Mouse (Mus musculus): ENCODE measurements around the gene Mmp9. TPM values are rescaled to one million over a fixed set of nuclear protein-coding genes. Genes with fewer than 3 reads are reported as not detected.
A peak's percentile ranks its signal among the peaks of the same experiment; 100 is the strongest.

Mmp9 gene
- polyA plus RNA-seq, 1 experiment from 2014 or later: 0.47 TPM

DNA sequence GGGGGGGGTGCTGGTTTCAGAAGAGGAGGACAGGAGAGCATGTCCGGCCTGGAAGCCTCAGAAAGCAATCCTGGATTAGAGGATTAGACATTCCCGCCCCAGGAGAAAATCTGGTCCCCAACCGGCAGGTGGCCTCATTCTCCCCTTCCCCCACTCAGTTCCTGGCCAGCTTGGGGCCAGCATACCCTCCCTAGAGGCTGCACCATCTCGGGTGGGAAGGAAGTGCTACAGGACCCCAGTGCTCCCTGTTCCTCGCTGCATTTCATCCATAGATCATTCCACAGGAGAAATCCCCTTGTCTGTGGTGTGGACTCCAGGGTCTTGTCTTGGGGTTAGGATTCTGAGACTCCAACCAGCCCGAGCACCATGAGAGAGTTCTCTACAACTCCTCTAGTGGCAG is 26.6 kb downstream of the Mmp9 start:
- Histone ChIP-seq H3K9ac (ENCODE audit: low read length) (no peak overlapping the region), H3K9me3 (ENCODE audit: control insufficient read depth, low read length) (no peaks in the 10 kb centered on the region), H3K4me3 (ENCODE audit: low read depth, low read length) (no peak overlapping the region), H3K27ac (replicated peaks; ENCODE audit: low read depth, low read length) (no peak overlapping the region), H3K27me3 (ENCODE audit: control insufficient read depth, insufficient read depth, low read length) (peaks cover 59% of the 10 kb centered on the region), H3K4me1 (ENCODE audit: control insufficient read depth, insufficient read depth, low read length) (peaks cover 17% of the 10 kb centered on the region; the same call in 1 of the 2 replicates), H3K36me3 (ENCODE audit: control insufficient read depth, insufficient read depth, low read length) (no peaks in the 10 kb centered on the region), H3K4me2 (ENCODE audit: low read depth, severe bottlenecking) (no peak overlapping the region)
- DNase-seq (ENCODE audit: low spot score): no peak
- no peak for ATAC-seq (ENCODE audit: insufficient number of reproducible peaks, low FRiP score, low TSS enrichment, low read depth)
- 15% methylated on average over 6 of the region's 6 CpGs for WGBS

DNA sequence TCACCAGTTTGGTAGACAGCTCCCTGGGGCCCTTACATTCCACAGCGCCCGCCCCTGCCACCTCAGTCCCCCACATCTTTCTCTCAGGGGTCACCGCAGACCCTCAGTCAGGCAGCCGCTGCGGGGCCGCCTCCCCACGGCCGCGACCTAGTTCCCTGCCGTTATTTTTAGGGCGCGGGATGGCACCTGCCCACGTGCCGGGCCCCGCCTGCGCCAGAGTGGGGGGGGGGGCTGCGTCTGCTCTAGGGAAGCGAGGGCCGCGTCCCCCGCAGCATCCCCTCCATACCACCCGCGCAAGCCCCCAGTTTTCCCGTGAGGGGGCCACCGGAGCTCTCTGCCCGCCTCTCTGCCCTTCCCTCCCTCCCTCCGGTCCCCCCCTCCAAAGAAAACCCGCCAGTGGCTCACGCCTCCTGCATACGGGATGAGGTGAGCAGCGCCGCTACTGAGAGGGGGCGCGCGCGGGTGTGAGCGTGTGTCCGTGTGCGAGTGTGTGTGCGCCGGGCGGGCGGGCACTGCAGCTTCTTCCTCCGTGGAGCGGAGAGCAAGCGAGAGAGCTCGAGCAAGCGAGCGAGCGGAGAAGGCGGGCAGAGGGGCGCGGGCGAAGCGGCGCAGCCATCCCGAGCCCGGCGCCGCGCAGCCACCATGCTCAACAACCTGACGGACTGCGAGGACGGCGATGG is 27.3 kb downstream of the Mmp9 start:
- Histone ChIP-seq H3K9ac (ENCODE audit: low read length) (no peak overlapping the region), H3K27me3 (ENCODE audit: control insufficient read depth, insufficient read depth, low read length) (peaks cover 59% of the 10 kb centered on the region), H3K9me3 (ENCODE audit: control insufficient read depth, low read length) (no peaks in the 10 kb centered on the region), H3K4me2 (ENCODE audit: low read depth, severe bottlenecking) (peak overlapping the region; percentile 42), H3K4me3 (ENCODE audit: low read depth, low read length) (peak overlapping the region; percentile 15), H3K4me1 (ENCODE audit: control insufficient read depth, insufficient read depth, low read length) (peaks cover 17% of the 10 kb centered on the region; the same call in 1 of the 2 replicates), H3K36me3 (ENCODE audit: control insufficient read depth, insufficient read depth, low read length) (no peaks in the 10 kb centered on the region), H3K27ac (replicated peaks; ENCODE audit: low read depth, low read length) (no peak overlapping the region)
- DNase-seq (ENCODE audit: low spot score): no peak
- under 1% methylated on average over 65 of the region's 65 CpGs for WGBS
- ATAC-seq (ENCODE audit: insufficient number of reproducible peaks, low FRiP score, low TSS enrichment, low read depth): no peak

DNA sequence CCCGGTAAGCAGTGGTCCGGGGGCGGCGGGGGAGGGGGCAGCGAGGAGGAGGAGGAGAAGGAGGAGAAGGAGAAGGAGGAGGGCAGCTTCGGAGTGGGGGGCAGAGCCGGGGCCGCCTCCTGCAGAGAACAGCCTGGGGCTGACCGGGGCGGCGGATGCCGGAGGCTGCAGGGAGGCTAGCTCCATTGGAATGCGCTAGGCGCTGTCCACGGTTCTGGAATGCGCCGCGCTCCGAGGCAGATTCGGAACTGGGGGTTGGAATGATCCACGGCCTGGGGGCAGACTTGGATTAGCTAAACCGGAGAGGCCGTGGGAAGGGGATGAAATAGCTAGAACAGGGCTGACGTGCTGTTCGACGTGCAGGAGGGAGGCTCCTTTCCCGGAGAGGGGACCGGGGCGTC is 27.9 kb downstream of the Mmp9 start:
- whole genome bisulfite sequencing: under 1% methylated on average over 29 of the region's 29 CpGs
- Histone ChIP-seq H3K4me2 (ENCODE audit: low read depth, severe bottlenecking) (peak overlapping the region; percentile 42), H3K36me3 (ENCODE audit: control insufficient read depth, insufficient read depth, low read length) (no peaks in the 10 kb centered on the region), H3K9me3 (ENCODE audit: control insufficient read depth, low read length) (no peaks in the 10 kb centered on the region), H3K4me3 (ENCODE audit: low read depth, low read length) (peak overlapping the region; percentile 15), H3K27ac (replicated peaks; ENCODE audit: low read depth, low read length) (no peak overlapping the region), H3K9ac (ENCODE audit: low read length) (no peak overlapping the region), H3K27me3 (ENCODE audit: control insufficient read depth, insufficient read depth, low read length) (peaks cover 59% of the 10 kb centered on the region), H3K4me1 (ENCODE audit: control insufficient read depth, insufficient read depth, low read length) (peaks cover 17% of the 10 kb centered on the region; the same call in 1 of the 2 replicates)
- DNase-seq (ENCODE audit: low spot score) (peak; percentile 89), ATAC-seq (ENCODE audit: insufficient number of reproducible peaks, low FRiP score, low TSS enrichment, low read depth) (no peak)

DNA sequence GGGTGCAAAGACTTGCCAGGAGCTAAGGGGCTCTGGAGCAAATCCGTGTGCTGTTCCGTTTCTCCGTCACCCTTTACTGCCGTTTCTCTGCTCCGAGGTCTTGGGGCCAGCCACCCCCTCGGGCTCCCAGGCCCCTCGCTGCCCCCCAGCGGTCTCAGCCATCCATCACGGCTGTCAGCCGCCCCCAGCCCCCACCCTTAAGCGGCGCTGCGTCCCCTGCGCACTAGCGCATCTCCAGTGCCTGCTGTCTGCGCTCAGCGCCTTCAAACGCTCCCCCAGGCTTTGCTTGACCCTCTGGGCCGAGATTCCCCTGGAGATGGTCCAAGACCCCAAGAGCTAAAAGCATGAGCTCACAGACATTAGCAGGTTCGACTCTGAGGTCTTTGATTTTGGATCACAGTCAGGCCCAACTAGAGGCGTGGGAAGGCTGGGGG is 28.8 kb downstream of the Mmp9 start:
- DNase-seq (ENCODE audit: low spot score) (no peak), ATAC-seq (ENCODE audit: insufficient number of reproducible peaks, low FRiP score, low TSS enrichment, low read depth) (no peak)
- WGBS: under 1% methylated on average over 21 of the region's 21 CpGs
- Histone ChIP-seq H3K4me2 (ENCODE audit: low read depth, severe bottlenecking) (no peak overlapping the region), H3K9ac (ENCODE audit: low read length) (no peak overlapping the region), H3K4me1 (ENCODE audit: control insufficient read depth, insufficient read depth, low read length) (peaks cover 17% of the 10 kb centered on the region; the same call in 1 of the 2 replicates), H3K27ac (replicated peaks; ENCODE audit: low read depth, low read length) (no peak overlapping the region), H3K9me3 (ENCODE audit: control insufficient read depth, low read length) (no peaks in the 10 kb centered on the region), H3K27me3 (ENCODE audit: control insufficient read depth, insufficient read depth, low read length) (peaks cover 59% of the 10 kb centered on the region), H3K4me3 (ENCODE audit: low read depth, low read length) (no peak overlapping the region), H3K36me3 (ENCODE audit: control insufficient read depth, insufficient read depth, low read length) (no peaks in the 10 kb centered on the region)

DNA sequence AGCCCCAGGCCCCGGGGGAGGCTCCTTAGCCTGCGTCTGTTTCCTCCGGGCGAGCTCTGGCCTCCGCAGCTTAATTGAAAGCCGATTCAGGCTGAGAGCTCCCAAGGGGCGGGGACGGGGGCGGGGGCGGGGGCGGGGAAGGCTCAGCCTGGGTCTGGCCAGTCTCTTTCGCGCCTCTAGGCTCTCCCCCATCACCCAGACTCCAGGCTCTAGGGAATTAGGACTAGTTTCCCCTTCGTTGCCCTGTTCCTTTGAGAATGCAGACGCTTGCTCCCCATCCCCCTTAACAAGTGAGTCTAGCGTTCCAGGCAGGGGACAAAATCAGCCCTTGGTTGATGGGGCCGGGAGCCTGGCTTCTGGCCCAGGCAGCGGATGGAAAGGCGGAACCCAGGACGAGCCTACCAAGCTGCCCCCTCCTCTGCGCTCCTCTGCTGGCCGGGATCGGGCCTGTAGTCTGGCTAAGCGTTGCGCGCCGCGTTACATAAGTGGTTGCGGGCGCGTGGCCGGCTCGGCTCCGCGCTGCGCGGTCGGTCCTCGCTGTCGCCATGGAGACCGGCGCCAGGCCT is 30.1 kb downstream of the Mmp9 start:
- Histone ChIP-seq H3K4me1 (ENCODE audit: control insufficient read depth, insufficient read depth, low read length) (peaks cover 17% of the 10 kb centered on the region; the same call in 1 of the 2 replicates), H3K27me3 (ENCODE audit: control insufficient read depth, insufficient read depth, low read length) (peaks cover 57% of the 10 kb centered on the region), H3K9me3 (ENCODE audit: control insufficient read depth, low read length) (no peaks in the 10 kb centered on the region), H3K4me2 (ENCODE audit: low read depth, severe bottlenecking) (peak overlapping the region; percentile 57), H3K4me3 (ENCODE audit: low read depth, low read length) (0 out of 2 replicates have a peak overlapping the region, but pooled peaks have one; percentile 14), H3K9ac (ENCODE audit: low read length) (no peak overlapping the region), H3K36me3 (ENCODE audit: control insufficient read depth, insufficient read depth, low read length) (no peaks in the 10 kb centered on the region), H3K27ac (replicated peaks; ENCODE audit: low read depth, low read length) (no peak overlapping the region)
- ATAC-seq (ENCODE audit: insufficient number of reproducible peaks, low FRiP score, low TSS enrichment, low read depth): 0 out of 2 replicates have a peak, but pooled peaks have one; percentile 49
- peak; percentile 64 for DNase-seq (ENCODE audit: low spot score)
- 1% methylated on average over 42 of the region's 42 CpGs for WGBS

DNA sequence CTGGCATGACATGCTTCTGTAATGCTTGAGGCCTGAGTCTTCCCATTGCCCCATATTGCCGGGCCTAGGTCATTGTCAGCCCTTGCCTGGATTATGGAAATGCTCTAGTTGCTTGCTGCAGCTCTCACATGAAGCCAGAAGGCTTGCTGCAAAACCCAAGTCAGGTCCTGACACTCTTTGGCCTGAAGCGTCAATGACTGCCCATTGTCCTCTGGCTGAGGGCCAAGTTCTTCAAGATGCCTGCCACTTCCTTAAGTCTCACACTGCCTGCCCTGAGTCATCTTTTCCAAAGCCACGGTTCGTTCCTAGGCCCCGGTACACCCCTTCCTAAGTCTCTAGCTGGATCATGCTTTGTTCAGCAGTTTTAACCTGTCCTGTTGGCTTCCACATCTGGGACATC is 32.1 kb downstream of the Mmp9 start:
- Histone ChIP-seq H3K27ac (replicated peaks; ENCODE audit: low read depth, low read length) (no peak overlapping the region), H3K9ac (ENCODE audit: low read length) (no peak overlapping the region), H3K9me3 (ENCODE audit: control insufficient read depth, low read length) (no peaks in the 10 kb centered on the region), H3K27me3 (ENCODE audit: control insufficient read depth, insufficient read depth, low read length) (peaks cover 43% of the 10 kb centered on the region), H3K4me1 (ENCODE audit: control insufficient read depth, insufficient read depth, low read length) (peaks cover 17% of the 10 kb centered on the region; the same call in 1 of the 2 replicates), H3K36me3 (ENCODE audit: control insufficient read depth, insufficient read depth, low read length) (no peaks in the 10 kb centered on the region), H3K4me2 (ENCODE audit: low read depth, severe bottlenecking) (no peak overlapping the region), H3K4me3 (ENCODE audit: low read depth, low read length) (no peak overlapping the region)
- ATAC-seq (ENCODE audit: insufficient number of reproducible peaks, low FRiP score, low TSS enrichment, low read depth): no peak
- WGBS: 72% methylated on average over 5 of the region's 5 CpGs
- DNase-seq (ENCODE audit: low spot score): no peak

DNA sequence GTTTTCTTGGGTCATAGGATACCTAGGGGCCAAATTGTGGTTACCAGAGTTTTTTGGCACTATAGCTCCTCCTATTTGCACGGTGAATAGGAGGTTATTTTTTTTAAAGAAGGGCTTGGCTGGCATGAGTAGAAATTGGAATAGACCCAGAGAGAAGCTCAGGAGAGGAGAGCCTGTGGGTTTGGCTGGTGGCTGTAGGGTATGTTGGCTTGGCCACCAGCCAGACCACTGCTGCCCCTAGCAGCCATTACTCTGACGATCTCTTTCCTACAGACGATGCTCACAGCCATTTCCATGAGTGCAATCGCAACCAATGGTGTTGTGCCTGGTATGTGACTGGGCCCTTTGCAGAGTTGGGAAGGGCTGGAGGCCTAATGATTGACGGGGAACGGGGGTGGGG is 35.0 kb downstream of the Mmp9 start:
- H3K9ac ChIP-seq (ENCODE audit: low read length): no peak overlapping the region
- no peaks in the 10 kb centered on the region for H3K36me3 ChIP-seq (ENCODE audit: control insufficient read depth, insufficient read depth, low read length)
- ATAC-seq (ENCODE audit: insufficient number of reproducible peaks, low FRiP score, low TSS enrichment, low read depth) (no peak), DNase-seq (ENCODE audit: low spot score) (no peak)
- WGBS: 89% methylated on average over 6 of the region's 6 CpGs
- no peak overlapping the region for H3K4me3 ChIP-seq (ENCODE audit: low read depth, low read length)
- no peaks in the 10 kb centered on the region for H3K9me3 ChIP-seq (ENCODE audit: control insufficient read depth, low read length)
- no peak overlapping the region for H3K27ac ChIP-seq (replicated peaks; ENCODE audit: low read depth, low read length)
- H3K4me2 ChIP-seq (ENCODE audit: low read depth, severe bottlenecking): no peak overlapping the region
- peaks cover 13% of the 10 kb centered on the region for H3K27me3 ChIP-seq (ENCODE audit: control insufficient read depth, insufficient read depth, low read length)
- peaks cover 5% of the 10 kb centered on the region; the same call in 1 of the 2 replicates for H3K4me1 ChIP-seq (ENCODE audit: control insufficient read depth, insufficient read depth, low read length)

DNA sequence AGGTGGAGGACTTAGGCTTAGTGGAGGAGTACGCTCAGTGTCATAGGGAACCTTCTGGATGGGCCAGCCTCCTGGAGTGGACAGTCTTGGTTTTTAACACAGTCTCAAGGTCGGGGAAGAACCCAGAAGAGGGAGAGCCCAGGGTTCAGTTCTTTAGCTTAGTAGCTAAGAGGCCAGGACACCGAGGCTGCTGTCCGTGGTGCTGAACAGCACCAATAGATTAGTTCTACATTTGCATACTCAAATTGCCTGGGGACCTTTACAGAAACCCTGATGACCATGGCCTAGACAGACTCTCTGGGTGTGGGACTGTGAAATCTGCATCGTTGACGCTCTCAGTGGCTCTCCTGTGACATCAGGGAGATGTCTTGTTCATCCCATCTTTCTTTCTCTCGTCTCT is 39.2 kb downstream of the Mmp9 start:
- Histone ChIP-seq H3K4me1 (ENCODE audit: control insufficient read depth, insufficient read depth, low read length) (no peaks in the 10 kb centered on the region), H3K9me3 (ENCODE audit: control insufficient read depth, low read length) (no peaks in the 10 kb centered on the region), H3K36me3 (ENCODE audit: control insufficient read depth, insufficient read depth, low read length) (no peaks in the 10 kb centered on the region), H3K4me3 (ENCODE audit: low read depth, low read length) (no peak overlapping the region), H3K27ac (replicated peaks; ENCODE audit: low read depth, low read length) (no peak overlapping the region), H3K27me3 (ENCODE audit: control insufficient read depth, insufficient read depth, low read length) (no peaks in the 10 kb centered on the region), H3K4me2 (ENCODE audit: low read depth, severe bottlenecking) (no peak overlapping the region), H3K9ac (ENCODE audit: low read length) (no peak overlapping the region)
- DNase-seq (ENCODE audit: low spot score) (peak; percentile 83), ATAC-seq (ENCODE audit: insufficient number of reproducible peaks, low FRiP score, low TSS enrichment, low read depth) (no peak)
- 22% methylated on average over 7 of the region's 7 CpGs for WGBS

Measured in limb, embryonic 11.5 days (tissue).